Mouse (Mus musculus) T-helper 2 cell (primary cell): ENCODE measurements around the gene Cyb561a3.

ENCODE experiments used
- in situ Hi-C: fragments of 300-600 bp; cut with MboI, MseI; formaldehyde crosslinking; loops from one replicate; pipeline ENCODE4 v1.15.1; 2025; ENCODE audit warnings: high pct_unique_total_duplicates

Gene Cyb561a3

DNA sequence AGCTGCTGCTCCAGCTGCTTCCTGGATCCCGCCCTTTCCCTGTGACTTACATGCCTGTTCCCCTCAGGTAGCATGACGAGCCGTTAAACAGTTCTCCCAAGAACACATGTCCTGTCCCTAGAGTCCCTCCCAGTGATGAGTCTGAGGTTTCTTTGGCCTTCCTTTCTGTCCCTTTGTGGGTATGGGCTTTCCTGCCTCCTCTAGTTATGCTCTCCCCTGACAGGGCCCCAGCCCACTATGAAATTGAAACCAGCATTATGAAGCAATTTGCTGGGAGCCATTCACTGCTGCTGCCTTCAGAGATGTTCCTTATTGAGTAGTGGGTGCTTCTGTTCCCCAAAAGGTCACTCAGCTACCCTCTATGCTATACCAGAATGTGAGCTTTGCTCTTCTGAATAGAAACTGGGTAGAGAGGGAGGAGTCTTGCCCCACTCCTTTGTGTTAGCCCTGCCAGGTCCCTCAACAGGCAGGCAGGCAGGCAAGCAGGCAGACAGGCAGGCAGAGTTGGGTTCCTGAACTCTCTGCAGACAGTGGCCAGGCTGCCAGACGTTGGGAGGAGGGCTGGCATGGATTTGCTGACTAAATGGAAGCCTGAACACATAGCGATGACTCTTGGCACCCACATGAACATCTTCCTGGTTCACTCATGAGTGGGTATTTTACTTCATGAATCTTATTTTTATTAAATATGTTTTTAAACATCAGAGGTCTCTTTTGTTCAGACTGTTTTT, 12.3 kb downstream of the Cyb561a3 start:
- in situ Hi-C loops = no loop called here

DNA sequence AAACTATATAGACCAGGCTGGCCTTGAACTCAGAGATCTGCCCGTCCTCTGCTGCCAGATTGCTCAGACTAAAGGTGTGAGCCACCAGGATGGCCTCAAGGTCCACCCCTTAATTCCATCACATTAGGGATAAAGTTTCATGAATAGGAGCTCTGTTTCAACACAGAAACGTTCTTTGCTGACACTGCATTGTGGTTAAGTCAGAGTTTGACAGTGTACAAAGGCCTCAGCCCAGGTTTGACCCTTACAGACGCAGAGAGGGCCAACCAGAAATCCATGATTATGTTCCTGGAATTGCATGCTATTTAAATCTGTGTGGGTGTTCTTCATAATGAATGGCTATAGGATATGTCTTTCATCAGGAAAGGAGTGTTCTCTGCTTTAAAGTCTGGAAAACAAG, 13.3 kb downstream of the Cyb561a3 start:
- in situ Hi-C loops = loop anchor here (5.0 kb wide), 1 partner anchor 58 kb away; no protein-coding TSS in a partner anchor

DNA sequence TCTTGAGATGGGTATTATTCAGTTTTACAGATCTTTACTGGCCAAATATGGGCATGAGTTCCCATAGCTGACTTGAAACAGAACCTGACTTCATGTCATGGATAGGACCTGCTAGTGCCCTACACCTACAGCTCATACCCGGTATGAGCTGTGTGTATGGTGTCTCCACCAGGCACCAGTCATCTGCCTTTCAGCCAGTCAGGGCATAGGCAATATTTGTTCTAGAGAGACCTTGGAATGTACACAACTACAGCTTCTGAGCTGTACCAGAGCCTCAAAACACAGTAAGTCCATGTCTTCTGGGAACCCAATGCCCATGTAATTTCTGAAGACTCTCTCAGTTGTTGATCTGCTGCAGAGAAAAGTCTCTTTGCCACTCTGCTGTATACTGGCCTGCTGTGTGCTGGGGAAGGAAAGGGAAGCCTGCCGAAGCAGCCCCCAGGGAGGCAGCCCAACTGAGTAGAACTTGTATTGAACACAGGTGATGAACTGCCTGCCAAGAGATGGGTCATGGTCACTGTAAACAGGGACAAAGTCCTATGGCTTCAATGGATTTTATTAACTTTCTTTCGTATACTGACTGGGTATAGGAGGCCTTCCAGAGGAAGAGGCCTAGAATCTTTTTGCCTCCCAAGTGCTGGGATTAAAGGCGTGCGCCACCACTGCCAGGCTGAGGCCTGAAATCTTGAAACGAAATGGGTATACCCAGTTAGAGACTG, 14.8 kb downstream of the Cyb561a3 start:
- in situ Hi-C loops = loop anchor here (5.0 kb wide), 1 partner anchor 60 kb away; no protein-coding TSS in a partner anchor

DNA sequence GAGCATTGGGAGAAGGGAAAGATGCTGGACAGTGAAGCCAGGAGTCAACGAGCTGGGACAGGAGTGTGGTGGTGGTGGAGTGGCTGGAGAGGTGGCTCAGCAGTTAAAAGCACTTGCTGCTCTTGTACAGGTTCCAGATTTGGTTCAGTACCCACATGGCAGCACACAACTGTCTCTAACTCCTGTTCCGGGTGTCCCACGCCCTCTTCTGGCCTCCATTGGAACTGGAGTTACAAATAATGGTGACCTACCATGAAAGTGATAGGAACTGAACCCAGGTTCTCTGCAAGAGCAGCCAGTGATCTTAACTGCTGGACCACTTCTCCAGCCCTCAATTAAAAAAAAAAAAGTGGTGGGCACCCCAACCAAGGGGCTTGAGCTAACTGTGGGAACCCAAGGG, 21.2 kb downstream of the Cyb561a3 start:
- in situ Hi-C loops = no loop called here

DNA sequence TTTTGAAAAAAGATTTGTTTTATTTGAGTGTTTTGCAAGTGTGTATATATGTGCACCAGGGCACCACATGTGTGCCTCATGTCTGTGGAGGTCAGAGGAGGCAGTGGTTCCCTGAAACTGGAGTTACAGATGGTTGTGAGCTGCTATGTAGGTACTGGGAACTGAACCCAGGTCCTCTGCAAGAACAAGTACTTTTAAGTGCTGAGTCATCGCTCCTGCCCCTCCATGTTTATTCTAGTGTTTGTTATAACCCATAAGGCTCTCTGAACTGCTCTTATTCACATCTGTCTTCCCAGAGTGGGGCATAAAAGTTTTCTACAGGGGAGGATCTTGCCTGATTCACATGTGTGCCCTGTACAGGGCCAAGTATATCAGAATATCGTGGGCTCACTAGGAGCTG, 22.7 kb downstream of the Cyb561a3 start:
- in situ Hi-C loops = loop anchor here (10.0 to 25.0 kb wide), 2 partner anchors 45 to 1388 kb away; partner anchors contain the start of gene Tmem216

DNA sequence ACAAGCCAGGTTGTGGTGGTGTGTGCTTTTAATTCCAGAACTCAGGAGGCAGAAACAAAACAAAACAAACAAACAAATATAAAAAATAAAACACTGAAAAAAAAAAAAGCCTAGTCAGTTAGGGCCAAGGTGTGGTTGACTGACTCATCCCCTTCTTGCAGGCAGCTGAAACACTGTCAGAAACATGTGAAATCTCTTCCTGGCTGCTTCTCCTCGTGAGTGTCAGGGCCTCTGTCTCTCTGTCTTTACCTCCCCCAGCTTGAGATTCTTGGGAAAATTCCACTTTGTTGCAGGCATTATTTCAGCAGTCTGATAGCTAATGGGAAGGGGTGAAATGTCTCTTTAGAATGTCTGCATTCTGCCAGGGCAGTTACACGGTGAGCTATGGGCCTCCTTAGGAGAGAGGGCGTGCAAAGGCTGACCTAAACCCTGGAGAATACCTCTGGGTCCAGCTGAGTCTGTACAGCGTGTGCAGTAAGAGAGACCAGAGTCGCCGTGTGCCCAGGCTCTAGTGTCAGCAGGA, 25.3 kb downstream of the Cyb561a3 start:
- in situ Hi-C loops = loop anchor here (10.0 to 25.0 kb wide), 2 partner anchors 48 to 1385 kb away; partner anchors contain the start of gene Tmem216

DNA sequence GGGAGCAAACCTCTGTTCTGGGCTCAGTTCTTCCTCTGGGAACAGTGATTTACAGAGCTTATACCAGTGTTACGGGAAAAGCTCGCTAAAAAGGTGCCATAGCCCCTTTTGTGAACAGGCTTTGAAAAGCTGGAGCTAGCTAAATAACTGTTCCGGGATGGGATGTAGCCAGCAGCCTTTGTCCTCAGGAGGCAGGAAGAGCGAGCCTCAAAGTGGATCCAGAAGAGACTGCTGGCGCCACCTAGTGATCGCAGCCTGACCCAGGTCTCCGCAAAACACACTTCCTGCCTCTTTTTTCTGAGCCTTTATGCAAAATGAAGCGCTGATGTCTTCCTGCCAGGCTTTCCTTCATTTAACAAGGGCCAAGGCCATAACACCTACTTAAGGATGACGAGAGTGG, 25.8 kb downstream of the Cyb561a3 start:
- in situ Hi-C loops = loop anchor here (10.0 to 25.0 kb wide), 2 partner anchors 48 to 1385 kb away; partner anchors contain the start of gene Tmem216

DNA sequence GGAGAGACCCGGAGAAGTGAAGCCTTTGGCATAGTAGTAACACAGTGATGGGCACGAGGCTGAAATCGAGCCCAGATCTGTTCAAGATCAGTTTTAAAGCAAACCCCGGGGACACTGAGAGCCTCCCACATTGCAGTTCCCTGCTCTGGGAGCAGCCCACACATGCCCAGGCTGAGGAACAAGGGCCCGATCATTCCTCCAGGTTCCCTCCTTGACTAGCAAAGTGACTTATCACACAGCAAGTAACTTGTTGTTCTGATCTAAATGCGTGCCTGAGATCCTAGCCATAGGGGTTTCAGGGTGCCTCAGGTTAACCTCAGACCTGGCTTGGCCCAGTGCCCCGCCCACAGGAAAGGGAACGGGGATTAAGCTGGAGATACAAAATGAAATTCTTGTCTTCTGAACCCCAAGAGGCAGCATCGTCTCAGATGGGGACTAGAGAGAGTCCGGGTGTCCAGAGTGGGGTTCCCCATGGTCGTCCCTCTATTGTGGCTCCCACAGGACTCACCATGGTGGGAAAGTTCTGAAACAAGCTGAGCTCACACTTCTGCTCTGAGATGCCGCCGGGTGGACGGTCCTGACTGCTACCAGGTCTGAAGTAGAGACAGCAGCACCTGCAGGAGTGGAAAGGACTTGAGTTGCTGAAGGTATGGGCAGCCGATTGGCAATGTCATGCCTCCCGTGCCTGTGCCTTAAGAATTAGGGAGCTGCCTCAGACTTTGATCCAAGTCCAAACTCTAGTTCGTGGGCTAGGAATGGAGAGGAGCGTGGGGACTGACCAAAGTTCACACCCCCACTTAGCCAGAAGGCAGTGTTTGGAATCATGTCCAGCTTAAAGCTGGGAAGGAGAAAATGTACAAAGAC, 26.9 kb downstream of the Cyb561a3 start:
- in situ Hi-C loops = loop anchor here (10.0 to 25.0 kb wide), 2 partner anchors 49 to 1383 kb away; partner anchors contain the start of gene Tmem216

DNA sequence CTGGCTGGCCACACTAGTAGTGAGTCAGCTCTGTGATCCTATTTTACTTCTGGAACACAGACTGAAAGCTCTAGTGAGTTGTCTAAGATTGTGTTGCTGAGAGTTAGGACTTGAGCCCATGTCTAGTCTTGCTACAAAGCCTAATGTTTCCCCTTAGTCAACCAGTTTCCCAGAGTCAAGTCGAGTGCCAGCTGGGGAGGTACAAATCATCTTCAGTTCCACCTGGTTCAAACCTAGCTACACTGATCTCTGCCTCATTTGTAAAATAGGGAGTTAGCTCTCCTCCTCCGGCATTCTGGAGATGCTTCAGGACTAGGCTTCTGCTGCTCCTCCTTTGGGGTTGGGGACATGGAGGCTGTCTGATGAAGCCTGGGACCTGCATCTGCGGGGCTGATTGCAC, 27.6 kb downstream of the Cyb561a3 start:
- in situ Hi-C loops = loop anchor here (10.0 to 25.0 kb wide), 2 partner anchors 50 to 1383 kb away; partner anchors contain the start of gene Tmem216

DNA sequence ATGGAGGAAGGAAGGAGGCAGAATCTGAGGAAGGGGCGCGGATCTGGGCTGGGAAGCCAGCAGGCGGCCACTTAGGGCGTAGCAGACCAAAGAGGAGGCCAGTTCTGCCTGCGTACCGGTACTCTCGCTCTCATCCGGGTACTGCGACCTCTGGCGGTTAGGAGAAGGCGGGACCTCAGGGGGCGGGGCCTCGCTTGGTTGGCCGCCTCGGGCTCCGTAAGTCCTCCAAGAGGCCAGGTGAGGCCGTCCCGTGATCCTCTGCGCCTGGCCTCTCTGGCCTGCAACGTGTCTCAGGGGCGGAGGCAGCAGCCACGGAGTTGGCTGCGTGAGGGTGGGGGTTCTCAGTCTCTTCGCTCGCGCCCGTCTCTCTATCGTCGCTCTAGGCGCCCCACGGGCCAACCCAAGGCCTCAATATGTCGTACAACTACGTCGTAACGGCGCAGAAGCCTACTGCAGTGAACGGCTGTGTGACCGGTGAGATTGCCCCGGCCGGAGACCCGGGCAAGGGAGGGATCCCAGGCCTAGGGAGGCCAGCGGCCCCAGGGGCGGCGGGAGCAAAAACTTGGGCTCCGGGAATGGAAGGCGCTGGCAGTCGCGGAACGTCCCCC, 28.4 kb downstream of the Cyb561a3 start, which contains the start of the genes Ddb1 and Tkfc:
TSS of gene Ddb1 (plus strand) at position 35 of the 608 bp plus-strand sequence.
TSS of gene Tkfc (minus strand) at position 362 of the 608 bp plus-strand sequence.
- in situ Hi-C loops = loop anchor here (10.0 to 25.0 kb wide), 2 partner anchors 51 to 1382 kb away; partner anchors contain the start of gene Tmem216

DNA sequence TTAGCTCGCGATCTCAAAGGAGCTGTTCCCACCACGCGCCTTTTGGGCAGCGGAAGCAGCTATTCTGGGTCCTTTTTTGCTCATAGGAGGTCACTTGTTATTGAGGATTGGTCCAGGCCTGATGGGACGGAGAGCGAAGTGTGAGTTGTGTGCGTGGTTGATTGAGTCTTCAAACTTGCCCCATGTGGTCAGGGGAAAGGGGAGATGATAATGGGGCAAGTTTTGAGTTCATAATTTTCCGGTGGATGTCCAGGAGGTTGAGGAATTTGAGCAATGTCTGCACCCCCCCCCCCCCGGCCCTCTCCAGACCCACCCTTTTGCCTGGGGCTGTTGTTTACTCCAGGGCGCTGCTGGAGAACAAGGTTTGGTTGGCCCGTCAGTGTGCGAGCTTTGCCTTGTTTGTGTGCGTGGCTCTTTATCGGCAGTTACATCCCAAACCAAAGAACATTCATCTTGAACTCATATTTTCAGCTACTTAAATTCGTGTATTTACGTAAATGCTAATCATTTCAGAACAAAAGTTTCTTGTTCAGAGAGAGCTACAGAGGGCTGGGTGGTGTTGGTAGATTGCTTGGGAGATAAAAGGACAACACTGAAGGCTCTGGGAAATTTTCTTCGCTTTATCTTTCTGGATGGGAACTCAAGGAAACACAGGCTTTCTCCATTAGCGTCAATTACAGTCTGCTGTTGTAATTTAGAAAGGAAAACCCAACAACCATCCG, 29.1 kb downstream of the Cyb561a3 start:
- in situ Hi-C loops = loop anchor here (10.0 to 25.0 kb wide), 2 partner anchors 51 to 1381 kb away; partner anchors contain the start of gene Tmem216

DNA sequence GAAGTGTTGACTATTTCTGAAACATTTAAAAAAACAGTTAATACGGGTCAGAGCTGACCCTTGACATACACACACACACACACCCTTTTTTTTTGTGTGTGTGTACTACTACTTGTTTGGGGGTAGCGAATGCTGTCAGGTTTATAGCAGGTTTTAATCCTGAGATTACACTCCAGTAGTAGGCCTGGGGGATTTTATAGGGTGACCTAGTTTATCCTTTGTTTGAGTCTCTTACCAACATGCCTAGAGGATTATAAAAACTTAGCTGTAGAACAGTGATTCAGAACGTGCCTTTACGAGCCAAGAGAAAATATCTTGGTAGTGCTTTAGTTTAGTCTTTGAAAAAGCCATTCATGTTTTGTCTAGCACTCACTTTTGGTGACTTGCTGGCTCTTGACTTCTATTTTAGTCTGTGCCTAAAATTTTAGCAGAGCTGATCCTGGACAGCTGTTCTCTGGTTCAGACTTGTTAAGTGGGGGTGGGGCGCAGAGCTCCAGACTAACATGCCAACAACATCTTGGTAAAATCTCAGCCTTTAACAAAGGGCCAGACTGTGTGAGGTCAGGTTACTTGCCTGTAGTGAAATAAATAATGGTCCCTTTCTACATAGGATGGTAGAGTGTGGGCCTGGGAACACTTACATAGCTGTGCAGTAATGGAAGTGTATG, 31.7 kb downstream of the Cyb561a3 start:
- in situ Hi-C loops = loop anchor here (10.0 to 25.0 kb wide), 2 partner anchors 54 to 1379 kb away; partner anchors contain the start of gene Tmem216

DNA sequence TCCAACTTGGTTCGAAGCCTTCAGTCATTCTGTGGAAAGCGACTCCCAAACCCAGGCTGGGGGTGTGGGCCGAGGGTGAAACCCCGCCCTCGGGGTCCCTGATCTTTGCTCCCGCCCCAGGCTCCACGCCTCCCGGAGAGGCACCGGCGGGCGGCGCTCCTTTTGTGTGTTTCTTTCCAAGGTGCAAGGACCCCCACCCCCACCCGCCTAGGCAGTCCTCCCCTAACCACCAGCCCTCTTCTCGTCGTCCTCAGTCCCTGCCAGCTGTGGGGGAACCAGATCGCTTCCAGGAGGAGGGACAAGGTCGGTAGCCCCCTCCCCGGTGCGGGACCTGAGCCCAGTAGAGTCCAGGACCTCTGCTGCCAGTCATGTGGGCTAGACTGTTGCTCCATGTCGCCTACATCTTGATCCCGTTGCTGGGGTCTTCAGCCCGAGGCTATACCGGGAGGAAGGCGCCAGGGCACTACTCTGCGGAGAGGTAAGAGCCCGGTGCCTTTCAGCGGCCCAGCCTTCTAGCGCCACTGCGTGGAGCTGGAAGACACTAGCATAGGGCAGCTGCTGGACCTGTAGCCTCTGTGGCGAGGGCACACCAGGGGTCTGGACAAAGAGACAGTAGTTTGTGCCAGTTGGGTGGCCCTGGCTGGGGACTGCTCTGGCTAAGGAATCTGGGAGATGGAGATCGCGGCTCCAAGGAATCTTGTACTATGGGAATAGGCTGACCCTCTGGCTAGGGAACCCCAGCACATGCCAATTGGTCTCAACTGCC, 57.3 kb downstream of the Cyb561a3 start, which contains the start of gene Vwce:
TSS of gene Vwce (plus strand) at position 108 of the 766 bp plus-strand sequence.
- in situ Hi-C loops = no loop called here

DNA sequence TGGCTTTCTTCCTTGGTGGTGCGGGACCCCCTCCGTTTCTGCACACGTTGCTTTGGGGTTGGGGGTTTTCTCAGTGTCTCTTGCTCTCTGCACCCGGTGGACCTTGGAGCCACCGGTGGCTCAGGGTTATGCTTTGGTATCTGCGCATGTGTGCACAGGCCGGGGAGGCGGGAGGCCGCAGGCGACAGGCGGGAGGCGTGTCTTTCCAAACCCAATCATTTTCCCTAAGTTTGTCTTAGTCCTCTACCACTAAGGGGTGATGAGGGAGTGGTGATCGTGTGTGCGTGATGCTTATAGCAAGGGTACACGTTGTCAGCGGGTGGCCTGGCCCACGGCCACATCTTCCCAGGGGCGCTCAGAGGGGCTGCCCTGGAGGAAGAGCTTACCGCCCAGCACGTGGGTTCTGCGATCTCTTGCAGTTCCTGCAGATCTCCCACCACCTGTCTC, 57.9 kb downstream of the Cyb561a3 start:
- in situ Hi-C loops = no loop called here

DNA sequence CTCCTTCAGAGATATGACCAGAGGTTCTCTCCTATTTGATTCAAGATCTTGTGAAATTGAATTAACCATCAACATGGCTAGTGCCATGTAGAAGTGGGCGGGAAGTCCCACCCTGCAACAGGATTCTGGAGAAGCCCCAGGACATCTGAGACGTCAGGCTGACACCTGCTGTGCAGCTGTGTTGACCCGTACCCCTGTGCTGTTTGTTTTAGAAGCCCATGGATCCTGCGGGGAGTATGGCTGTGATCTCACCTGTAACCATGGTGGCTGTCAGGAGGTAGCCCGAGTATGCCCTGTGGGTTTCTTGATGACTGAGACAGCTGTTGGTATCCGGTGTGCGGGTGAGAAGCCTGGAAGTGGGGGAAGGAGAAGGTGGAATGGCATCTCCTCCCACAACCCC, 60.9 kb downstream of the Cyb561a3 start:
- in situ Hi-C loops = no loop called here

DNA sequence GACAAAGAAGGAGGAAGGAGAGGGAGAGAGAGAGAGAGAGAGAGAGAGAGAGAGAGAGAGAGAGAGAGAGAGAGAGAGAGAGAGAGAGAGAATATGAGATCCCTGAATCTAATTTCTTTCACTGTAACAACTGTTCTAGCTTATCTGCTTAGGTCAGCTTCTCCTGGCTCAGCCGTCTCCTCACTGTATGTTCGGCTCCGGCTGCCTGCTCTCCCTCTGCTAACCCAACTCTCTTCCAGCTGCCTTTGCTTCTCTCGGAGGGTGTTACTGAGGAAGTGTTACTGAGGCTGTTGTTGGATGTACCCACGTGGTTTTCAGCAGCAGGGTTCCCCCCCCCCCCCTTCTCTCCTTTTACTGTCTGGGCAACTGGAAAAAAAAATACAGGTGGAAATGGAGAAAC, 63.1 kb downstream of the Cyb561a3 start:
- in situ Hi-C loops = loop anchor here (10.0 kb wide), 1 partner anchor 765 kb away; the partner anchor contains the start of gene Ms4a4c

DNA sequence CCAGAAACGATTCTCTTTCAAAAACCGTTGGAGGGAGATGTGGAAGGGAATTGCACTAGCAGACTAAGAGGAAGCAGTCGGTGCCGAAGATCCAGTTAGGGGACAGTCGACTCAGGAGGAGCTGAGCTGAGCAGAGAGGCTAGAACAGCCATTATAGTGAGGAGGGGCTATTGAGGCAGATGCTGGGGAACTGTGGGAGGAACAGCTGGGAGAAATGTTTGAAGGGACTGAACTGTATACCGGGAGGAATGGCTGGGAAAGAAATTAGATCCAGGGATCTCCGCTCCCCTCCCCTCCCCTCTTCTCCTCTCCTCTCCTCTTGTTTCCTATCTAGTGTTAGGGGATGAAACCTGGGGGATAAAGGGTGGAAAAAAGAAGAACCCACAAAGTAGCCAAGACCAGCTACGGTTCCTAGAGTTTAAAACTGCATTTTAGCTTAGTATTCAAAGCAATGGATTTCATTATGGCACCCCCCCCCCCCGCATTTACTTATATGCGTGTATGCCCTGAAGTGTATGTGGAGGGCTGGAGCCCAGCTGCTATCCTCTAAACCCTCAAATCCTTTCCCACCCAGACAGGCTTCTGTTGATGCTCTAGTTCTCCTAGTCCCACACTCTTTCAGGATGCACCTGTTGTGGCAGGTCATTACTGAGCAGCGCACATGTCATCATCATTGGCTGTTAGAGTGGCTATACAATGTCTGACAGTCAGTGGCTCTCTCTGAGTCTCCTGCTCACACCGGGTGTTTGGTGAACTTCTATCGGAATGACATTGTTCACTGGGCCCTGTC, 63.8 kb downstream of the Cyb561a3 start:
- in situ Hi-C loops = loop anchor here (10.0 kb wide), 1 partner anchor 764 kb away; the partner anchor contains the start of gene Ms4a4c
